Mouse (Mus musculus): ENCODE data around the gene Hmcn2. TPM values are rescaled to one million over a fixed set of nuclear protein-coding genes. Genes with fewer than 3 reads are reported as not detected.

Hmcn2 gene
- total RNA-seq, 2 experiments from 2014 or later, result 21.6 to 36.8 TPM

GRCm38 (mm10) chr2:31490556-31490955 is 176.3 kb downstream of the Hmcn2 start:
- H3K27ac ChIP-seq, result no peak overlapping the region
- DNase-seq, result no peak
- intact Hi-C loops (cut with DNase I), result no loop called here
- H3K4me3 ChIP-seq, result no peak overlapping the region
- no peak for TF ChIP-seq CTCF (IDR thresholded peaks at IDR 0.05)

GRCm38 (mm10) chr2:31492308-31492707 is 178.1 kb downstream of the Hmcn2 start:
- TF ChIP-seq CTCF (IDR thresholded peaks at IDR 0.05), result no peak
- DNase-seq, result no peak
- Histone ChIP-seq H3K4me3 (no peak overlapping the region), H3K27ac (no peak overlapping the region)
- intact Hi-C loops (cut with DNase I), result no loop called here

- H3K4me3 ChIP-seq, result no peak overlapping the region
- intact Hi-C loops (cut with DNase I), result no loop called here
- no peak for DNase-seq
- no peak for TF ChIP-seq CTCF (IDR thresholded peaks at IDR 0.05)
- no peak overlapping the region for H3K27ac ChIP-seq
Observed at GRCm38 (mm10) chr2:31493243-31493642, 179.0 kb downstream of the Hmcn2 start.

- DNase-seq, result no peak
- TF ChIP-seq CTCF (IDR thresholded peaks at IDR 0.05), result no peak
- Histone ChIP-seq H3K4me3 (no peak overlapping the region), H3K27ac (no peak overlapping the region)
- intact Hi-C loops (cut with DNase I), result no loop called here
Observed at GRCm38 (mm10) chr2:31494315-31494714, 180.1 kb downstream of the Hmcn2 start.

- H3K27ac ChIP-seq, result no peak overlapping the region
- DNase-seq, result no peak
- TF ChIP-seq CTCF (IDR thresholded peaks at IDR 0.05), result no peak
- no peak overlapping the region for H3K4me3 ChIP-seq
- intact Hi-C loops (cut with DNase I), result no loop called here
Observed at GRCm38 (mm10) chr2:31495046-31495476, 180.8 kb downstream of the Hmcn2 start.

- DNase-seq, result no peak
- intact Hi-C loops (cut with DNase I), result no loop called here
- TF ChIP-seq CTCF (IDR thresholded peaks at IDR 0.05), result no peak
- H3K4me3 ChIP-seq, result no peak overlapping the region
- no peak overlapping the region for H3K27ac ChIP-seq
Observed at GRCm38 (mm10) chr2:31496141-31496540, 181.9 kb downstream of the Hmcn2 start.

- Histone ChIP-seq H3K27ac (no peak overlapping the region), H3K4me3 (no peak overlapping the region)
- TF ChIP-seq CTCF (IDR thresholded peaks at IDR 0.05), result no peak
- no peak for DNase-seq
- intact Hi-C loops (cut with DNase I), result no loop called here
Observed at GRCm38 (mm10) chr2:31497113-31497512, 182.9 kb downstream of the Hmcn2 start.

GRCm38 (mm10) chr2:31497635-31498034 is 183.4 kb downstream of the Hmcn2 start:
- no peak for TF ChIP-seq CTCF (IDR thresholded peaks at IDR 0.05)
- no peak for DNase-seq
- H3K4me3 ChIP-seq, result no peak overlapping the region
- intact Hi-C loops (cut with DNase I), result no loop called here
- H3K27ac ChIP-seq, result no peak overlapping the region

- no peak for TF ChIP-seq CTCF (IDR thresholded peaks at IDR 0.05)
- no peak overlapping the region for H3K4me3 ChIP-seq
- DNase-seq, result no peak
- intact Hi-C loops (cut with DNase I), result no loop called here
- H3K27ac ChIP-seq, result no peak overlapping the region
Observed at GRCm38 (mm10) chr2:31499327-31500291, 185.4 kb downstream of the Hmcn2 start.

- intact Hi-C loops (cut with DNase I), result no loop called here
- Histone ChIP-seq H3K4me3 (no peak overlapping the region), H3K27ac (no peak overlapping the region)
- TF ChIP-seq CTCF (IDR thresholded peaks at IDR 0.05), result no peak
- no peak for DNase-seq
Observed at GRCm38 (mm10) chr2:31500292-31501204, 186.3 kb downstream of the Hmcn2 start.

- intact Hi-C loops (cut with DNase I), result no loop called here
- no peak for TF ChIP-seq CTCF (IDR thresholded peaks at IDR 0.05)
- DNase-seq, result peak; percentile 34
Observed at GRCm38 (mm10) chr2:31501448-31502130, 187.4 kb downstream of the Hmcn2 start.

More at GRCm38 (mm10) chr2:31501448-31502130, 187.4 kb downstream of the Hmcn2 start:
- Histone ChIP-seq H3K27ac (no peak overlapping the region), H3K4me3 (no peak overlapping the region)
